Mouse (Mus musculus): Measurements from ENCODE around the gene Tnfaip2.

Gene Tnfaip2

DNA sequence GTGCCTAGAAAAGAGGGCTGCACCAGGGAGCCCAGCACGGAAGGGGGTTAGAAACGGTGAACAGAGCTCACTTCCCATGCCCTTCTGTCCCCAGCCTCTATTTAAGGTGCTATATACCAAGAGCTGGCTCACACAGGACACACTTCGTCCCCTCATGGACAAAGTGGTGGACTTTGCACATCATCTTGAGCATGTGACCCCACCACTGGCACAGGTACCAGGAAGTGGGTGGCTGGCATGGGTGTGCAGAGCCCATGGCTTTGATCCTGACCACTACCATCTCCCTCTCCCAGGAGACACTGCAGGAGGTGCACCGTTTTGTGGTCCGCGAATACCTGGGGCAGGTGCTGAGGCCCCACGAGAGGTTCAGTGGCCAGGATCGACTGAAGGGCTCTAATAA is 13.9 kb upstream of the Tnfaip2 start:
- DNase-seq (ENCODE audit: low read depth), result no peak

DNA sequence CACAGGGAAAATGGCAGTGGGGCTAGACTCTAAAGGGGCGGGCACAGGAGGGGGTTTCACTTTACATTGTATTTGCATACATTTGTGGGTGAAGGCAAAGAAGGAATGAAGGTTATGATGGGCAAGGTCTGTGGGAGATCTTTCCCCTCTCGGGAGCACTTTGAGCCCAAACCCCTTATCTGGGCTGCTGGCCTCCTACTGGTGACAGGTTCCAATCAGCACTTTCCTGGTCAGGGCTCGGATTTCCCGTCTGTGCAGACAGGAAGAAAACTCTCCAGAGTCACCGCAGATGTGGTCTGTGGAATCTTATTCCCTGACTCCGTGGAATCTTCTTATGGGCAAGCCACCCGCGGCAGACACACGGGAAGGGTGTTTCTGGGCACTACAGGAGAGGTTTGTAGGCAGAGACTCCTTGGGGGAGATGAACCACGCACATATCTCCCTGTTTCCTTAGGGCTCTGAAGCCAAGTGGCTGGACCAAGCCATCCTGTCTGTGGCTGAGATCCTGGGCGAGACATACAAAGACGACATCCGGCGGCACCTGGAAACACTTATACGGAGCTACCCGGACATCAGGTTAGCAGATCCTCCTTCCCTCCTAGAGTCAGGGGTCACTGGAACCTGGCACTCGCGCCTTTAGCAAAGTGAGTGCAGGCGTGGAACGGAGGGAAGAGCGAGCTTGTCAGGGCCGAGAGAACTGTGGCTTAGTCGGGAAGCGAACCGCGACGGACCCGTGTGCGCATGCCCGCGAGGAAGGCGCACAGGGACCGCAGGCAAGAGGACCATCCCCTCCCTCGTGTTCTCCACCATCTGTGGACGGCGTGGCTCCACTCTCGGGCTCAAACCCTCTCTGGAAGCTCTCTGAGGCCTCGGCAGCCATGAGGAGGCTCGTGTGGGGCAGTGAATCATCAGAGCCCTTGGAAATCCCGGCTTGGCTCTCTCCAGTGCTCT is 13.0 kb upstream of the Tnfaip2 start:
- no peak for DNase-seq (ENCODE audit: low read depth)

DNA sequence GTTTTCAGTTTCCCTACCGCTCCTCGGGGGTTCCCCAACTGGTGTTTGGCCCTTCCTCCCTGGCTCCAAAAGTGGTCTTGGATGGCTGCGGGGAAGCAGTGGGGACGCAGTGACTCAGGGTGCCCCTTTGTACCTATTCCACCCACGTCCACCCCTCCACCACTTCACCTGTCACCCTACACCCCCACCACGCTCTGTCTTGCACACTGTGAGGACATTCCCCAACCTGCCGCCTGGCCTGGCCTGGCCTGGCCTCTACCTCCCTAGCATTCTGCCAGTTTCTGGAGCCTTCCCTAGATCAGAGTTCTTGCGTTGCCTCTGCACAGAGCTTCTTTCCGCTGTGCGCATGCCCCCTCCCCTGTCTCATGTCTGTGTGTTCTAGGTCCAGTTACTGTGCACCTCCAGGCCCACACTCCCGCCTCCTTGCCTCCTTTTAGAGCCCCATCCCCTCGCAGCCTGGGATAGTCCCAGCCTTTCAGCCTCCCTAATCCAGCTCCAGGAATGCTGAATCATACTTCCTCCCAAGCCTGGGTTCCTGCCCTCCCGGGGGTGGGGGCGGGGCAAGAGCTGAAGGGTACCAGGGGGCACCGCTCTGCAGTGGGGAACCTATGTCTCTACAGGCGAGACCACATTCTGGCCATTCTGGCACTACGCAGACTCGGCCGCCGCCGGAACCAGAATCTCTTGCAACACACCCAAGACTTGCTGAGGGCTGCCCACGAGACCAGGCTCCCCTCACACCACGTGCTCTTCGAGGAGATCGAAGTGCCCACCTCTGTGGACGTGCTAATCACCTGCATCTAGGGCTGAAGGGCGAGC is 12.0 kb upstream of the Tnfaip2 start:
- DNase-seq (ENCODE audit: low read depth), result no peak

GRCm38 (mm10) chr12:111430868-111431817 is 11.1 kb upstream of the Tnfaip2 start:
- no peak for DNase-seq (ENCODE audit: low read depth)

DNA sequence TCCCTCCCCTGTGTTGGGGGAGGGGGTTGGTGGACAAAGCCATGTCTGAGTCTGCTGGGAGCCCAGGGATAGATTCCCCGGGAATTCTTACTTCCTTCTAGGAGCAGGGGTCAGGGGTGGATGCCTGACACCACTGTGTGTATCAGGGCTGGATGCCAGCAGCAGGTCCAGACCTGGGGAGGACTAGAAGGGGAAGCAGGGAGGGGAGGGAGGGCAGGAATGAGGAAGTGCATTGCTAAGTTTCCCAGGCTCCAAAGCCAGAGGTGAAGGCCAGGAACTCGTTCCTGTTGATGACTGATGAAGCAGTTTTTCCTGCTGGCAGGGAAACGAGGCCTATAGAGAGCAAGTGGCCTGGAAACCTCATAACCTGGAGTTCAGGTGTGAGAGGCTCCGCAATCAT is 10.2 kb upstream of the Tnfaip2 start:
- DNase-seq (ENCODE audit: low read depth), result no peak

- no peak for DNase-seq (ENCODE audit: low read depth)
These were observed 9.4 kb upstream of the Tnfaip2 start for GRCm38 (mm10) chr12:111432751-111433331.

DNA sequence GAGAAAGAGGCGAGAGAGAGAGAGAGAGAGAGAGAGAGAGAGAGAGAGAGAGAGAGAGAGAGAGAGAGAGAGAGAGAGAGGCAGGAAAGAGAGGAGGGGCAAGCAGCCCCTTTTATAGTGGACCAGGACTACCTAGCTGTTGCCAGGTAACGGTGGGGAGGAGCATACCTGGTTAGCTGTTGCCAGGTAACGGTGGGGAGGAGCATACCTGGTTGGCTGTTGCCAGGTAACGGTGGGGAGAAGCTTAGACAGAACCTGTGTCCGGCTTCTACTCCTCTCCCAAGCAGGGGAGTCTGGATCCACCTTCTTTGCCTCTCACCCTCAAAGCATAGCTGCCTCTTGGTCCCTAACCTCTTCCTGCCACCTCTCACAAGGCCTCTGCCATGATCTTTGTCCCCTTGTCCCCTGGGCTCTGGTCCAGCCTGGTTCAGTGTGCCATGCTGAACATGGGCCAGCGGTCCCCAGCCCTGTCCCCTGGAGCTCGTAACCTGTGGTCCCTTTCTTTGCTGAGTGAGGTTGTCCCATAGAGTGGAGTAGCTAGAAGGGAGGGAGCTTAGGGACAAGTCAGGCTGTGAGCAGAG is 8.0 kb upstream of the Tnfaip2 start:
- no peak for DNase-seq (ENCODE audit: low read depth)

- DNase-seq (ENCODE audit: low read depth), result no peak
These were observed 7.4 kb upstream of the Tnfaip2 start for GRCm38 (mm10) chr12:111434745-111435327.

- no peak for DNase-seq (ENCODE audit: low read depth)
These were observed 6.1 kb upstream of the Tnfaip2 start for GRCm38 (mm10) chr12:111436170-111436569.

DNA sequence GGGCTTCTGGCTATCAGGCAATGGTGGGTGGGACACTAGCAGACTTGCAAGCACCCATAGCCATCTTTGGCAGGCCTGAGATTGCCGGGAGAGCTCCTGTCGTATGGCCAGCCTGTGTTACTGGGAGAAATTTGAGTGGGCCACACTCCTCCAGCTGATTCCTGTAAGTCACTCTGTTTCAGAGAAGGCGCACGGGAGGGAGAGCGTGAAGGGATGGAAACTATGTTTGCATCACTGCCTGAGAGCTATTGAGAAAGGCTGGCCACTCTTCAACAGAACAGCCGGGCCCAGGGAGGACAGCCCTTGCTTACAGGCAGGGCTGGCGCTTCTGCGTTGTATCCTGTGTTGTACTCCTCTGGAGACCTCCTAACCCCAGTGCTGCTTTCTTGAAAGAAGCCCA is 5.6 kb upstream of the Tnfaip2 start:
- no peak for DNase-seq (ENCODE audit: low read depth)

- no peak for DNase-seq (ENCODE audit: low read depth)
These were observed 4.9 kb upstream of the Tnfaip2 start for GRCm38 (mm10) chr12:111437222-111437900.

DNA sequence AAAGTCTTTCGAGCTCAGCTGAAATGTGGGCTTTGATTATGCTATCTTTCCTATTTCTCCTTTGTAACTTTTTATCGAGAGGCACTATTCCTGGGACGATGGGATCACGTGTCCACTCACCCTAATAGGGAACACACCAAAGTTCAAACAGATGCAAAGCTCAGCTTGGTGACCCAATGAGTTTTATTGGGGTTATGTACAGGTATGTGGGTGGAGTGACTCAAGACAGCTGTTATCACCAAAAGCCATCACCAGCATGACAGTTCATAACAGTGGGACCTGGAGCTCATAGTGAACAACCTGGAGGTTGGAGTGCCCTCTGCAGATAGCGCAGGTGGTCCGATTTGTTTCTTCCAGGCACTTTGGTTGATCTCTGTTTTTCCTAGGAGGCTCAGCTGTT is 3.4 kb upstream of the Tnfaip2 start:
- no peak for DNase-seq (ENCODE audit: low read depth)

DNA sequence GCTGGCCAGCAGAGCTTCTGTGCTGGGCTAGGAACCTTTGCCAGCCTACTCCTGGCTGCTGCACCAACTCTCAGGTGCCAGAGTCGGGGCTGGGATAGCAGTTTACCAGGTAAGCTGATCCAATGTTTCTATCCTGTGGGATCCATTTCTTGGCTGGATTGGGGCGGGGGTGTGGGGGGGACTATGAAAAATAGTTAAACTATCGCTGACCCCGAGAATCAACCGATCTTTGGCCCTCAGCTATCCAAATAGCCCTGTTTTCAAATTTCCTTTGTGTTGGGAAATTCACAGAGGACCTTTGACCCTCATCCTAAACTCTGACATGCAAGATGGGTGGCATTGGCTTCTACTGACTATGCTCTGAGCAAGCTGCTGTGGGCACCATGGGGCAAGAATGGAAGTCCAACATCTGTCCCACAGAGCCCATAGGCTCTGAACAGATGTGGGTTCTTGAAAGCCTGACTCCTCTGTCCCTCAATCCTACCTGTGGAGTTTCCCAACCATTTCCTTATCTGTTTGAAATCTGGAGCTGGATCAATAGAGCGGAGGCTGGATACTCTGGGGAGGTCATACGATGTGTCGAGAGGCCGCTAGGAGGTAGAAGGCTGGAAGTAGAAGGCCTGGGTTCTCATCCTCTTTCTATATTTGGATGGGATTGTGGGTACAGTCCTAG is 1.4 kb upstream of the Tnfaip2 start:
- DNase-seq (ENCODE audit: low read depth), result no peak

GRCm38 (mm10) chr12:111441523-111441922 is 746 bp upstream of the Tnfaip2 start:
- no peak for DNase-seq (ENCODE audit: low read depth)

GRCm38 (mm10) chr12:111443011-111443870 is 972 bp downstream of the Tnfaip2 start:
- DNase-seq (ENCODE audit: low read depth), result no peak

DNA sequence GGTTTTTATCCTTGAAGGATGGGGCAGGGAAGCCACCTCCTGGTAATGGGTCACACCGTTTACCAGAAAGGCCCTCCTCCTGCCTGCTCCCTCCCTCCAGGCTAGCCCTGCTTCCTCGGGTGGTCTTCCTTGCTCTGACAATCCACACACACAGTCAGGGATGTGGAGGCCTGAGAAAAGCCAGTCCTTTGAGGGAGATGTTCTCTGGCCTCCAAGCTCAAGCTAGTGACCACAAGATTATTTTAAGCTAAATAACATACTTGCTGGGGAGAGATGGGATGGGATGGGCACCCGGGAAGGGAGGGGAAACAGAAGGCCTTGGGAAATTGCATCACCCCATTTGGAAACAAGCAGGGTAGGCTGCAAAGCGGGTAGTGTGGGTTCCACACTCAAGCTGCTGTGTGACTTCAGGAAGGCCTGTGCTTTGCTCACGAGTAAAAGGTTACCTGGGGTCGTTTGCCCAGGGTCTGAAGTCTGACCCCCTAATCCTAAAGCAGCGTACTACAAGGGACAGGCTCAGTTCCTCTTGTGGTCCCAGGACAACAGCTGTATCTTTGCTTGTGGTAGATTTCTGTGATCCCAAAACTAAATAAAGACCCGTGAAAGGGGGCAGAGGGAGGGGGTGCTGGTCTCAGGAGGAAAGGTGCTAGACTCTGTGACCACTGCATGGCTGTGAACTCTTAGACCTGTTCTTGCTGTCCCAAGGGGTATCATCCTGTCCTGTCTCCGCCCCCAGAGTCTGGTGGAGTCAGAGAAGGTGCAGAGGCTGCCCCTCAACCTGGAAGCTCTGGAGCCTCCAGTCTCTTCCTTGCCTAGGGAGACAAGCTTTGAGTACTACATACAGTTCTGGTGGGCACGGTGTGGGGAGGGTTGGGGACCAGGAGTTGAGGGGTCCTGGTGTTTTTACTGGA is 1.9 kb downstream of the Tnfaip2 start:
- DNase-seq (ENCODE audit: low read depth), result no peak

DNA sequence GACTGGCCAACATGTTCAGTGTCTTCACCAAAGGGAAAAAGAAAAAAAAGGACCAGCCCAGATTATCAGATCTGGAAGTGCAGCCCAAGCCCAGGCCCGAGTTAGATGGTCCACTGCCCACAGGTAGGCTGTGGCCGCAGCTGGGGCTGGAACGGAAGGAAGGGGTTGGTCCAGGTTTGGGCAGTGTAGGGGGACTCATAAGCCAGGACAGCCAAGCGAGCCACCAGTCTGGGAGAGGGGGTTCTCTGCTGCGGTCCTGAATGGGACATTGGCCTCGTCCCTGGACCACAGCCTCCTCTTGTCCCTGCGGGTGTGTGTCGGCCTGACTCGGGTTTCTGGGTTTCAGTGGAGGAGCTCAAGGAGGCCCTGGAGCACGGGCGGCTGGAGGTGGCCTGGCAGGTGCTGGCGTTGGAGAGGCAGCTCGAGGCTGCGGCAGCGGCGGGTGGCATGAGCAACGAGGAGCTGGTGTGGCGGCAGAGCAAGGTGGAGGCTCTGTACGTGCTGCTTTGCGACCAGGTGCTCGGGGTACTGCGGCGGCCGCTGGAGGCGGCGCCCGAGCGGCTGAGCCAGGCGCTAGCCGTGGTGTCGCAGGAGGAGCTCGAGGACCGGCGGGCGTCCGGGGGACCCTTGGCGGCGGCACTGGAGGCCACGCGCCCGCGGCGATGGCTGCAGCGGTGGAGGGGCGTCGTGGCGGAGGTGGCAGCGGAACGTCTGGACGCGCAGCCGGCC is 3.1 kb downstream of the Tnfaip2 start:
- DNase-seq (ENCODE audit: low read depth), result no peak
